Mouse (Mus musculus) lung, postnatal 0 days (tissue): Measurements from ENCODE around the gene Anks6. TPM values are rescaled to one million over a fixed set of nuclear protein-coding genes. Genes with fewer than 3 reads are reported as not detected.
A peak's percentile ranks its signal among the peaks of the same experiment; 100 is the strongest.
"Not testable (repeated sequence)": the region's sequence is repeated elsewhere in the genome, so short reads cannot be mapped to it uniquely, and the experiment has no call there.

Source experiments
- ATAC-seq: fragments of 200-750 bp; cut with Nextera tagmentation; 2 replicates; pipeline ENCODE4 v1.8.0; 2017; ENCODE audit warnings: moderate library complexity
- DNase-seq: peaks from one replicate; pipeline ENCODE4 v3.0.0-alpha.2; 2016; ENCODE audit warnings: low spot score
- H3K27ac ChIP-seq: fragments of 300-500 bp; sonication (generic); 2 replicates; pipeline ENCODE4 v1.5.1; 2014; ENCODE audit warnings: antibody characterized with exemption, mild to moderate bottlenecking, low read length, mixed read lengths
- H3K27me3 ChIP-seq: fragments of 300-500 bp; sonication (generic); replicated peaks from 2 replicates; pipeline ENCODE4 v1.6.1; 2014; ENCODE audit warnings: low read length, mixed read lengths; ENCODE audit not compliant: insufficient read depth
- H3K36me3 ChIP-seq: fragments of 300-500 bp; sonication (generic); 2 replicates; pipeline ENCODE4 v1.6.1; 2014; ENCODE audit warnings: low read length, mixed read lengths; ENCODE audit not compliant: insufficient read depth
- H3K4me1 ChIP-seq: fragments of 300-500 bp; sonication (generic); 2 replicates; pipeline ENCODE4 v1.6.1; 2014; ENCODE audit warnings: antibody characterized with exemption, low read depth, low read length, mixed read lengths; ENCODE audit not compliant: insufficient read depth
- H3K4me2 ChIP-seq: fragments of 300-500 bp; sonication (generic); replicated peaks from 2 replicates; pipeline ENCODE4 v1.6.1; 2014; ENCODE audit warnings: low read depth, mild to moderate bottlenecking, low read length, moderate library complexity, mixed read lengths
- H3K4me3 ChIP-seq: fragments of 300-500 bp; sonication (generic); 2 replicates; pipeline ENCODE4 v1.5.1; 2014; ENCODE audit warnings: low read depth, low read length
- H3K9ac ChIP-seq: fragments of 300-500 bp; sonication (generic); replicated peaks from 2 replicates; pipeline ENCODE4 v1.6.1; 2014; ENCODE audit warnings: low read depth, mild to moderate bottlenecking
- H3K9me3 ChIP-seq: fragments of 300-500 bp; sonication (generic); 2 replicates; pipeline ENCODE4 v1.6.1; 2016; ENCODE audit warnings: low read length, mixed read lengths
- CTCF ChIP-seq: IDR thresholded peaks from 2 replicates; pipeline ENCODE4 v1.5.1; 2016; ENCODE audit warnings: antibody characterized with exemption, mild to moderate bottlenecking
- EP300 ChIP-seq: IDR thresholded peaks from 2 replicates; pipeline ENCODE4 v1.6.1; 2016; ENCODE audit warnings: antibody characterized with exemption, mild to moderate bottlenecking, control low read depth
- WGBS: fragments of 180-500 bp; shearing (Covaris S2); extraction: QIAGEN DNeasy Blood & Tissue Kit; methylation state at CpG from one replicate; pipeline ENCODE4 v1.1.7; 2014; 5-methylcytosine and 5-hydroxymethylcytosine counted together
- polyA plus RNA-seq: library from polyadenylated mRNA; unstranded; fragments of >200 nt; fragmentation: Nextera tagmentation; extraction: Ambion mirVana; gene quantifications from 2 replicates; pipeline ENCODE4 v1.2.1, GENCODE M21; 2015

Gene Anks6
- polyA plus RNA-seq, 1 experiment from 2014 or later: 1.4 TPM

DNA sequence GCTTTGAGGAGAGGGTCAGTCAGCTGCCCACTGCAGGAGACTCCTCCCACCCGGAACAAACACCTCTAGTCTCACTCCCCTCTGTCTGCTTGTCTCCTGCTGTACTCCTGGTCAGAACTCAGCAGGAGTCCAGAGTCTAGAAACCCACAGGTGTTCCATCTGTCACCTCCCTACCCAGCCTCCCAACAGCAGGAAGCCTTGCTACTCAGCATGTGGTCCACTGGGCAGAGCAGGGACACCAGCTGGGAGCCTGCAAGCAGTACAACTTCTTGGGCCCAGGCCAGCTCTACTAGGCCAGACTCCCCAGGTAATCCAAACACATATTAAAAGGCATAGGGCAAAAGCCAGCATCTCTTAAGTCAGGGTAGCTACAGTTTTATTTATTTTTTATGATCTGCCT, 3.7 kb upstream of the Anks6 start:
- ATAC-seq (no peak), DNase-seq (no peak)
- H3K9me3 ChIP-seq: no peaks in the 10 kb centered on the region
- H3K4me3 ChIP-seq: no peak overlapping the region
- 13% methylated on average over 1 of the region's 1 CpGs for WGBS
- no peak overlapping the region for H3K4me2 ChIP-seq
- H3K4me1 ChIP-seq: no peaks in the 10 kb centered on the region; the same call in 1 of the 2 replicates
- H3K36me3 ChIP-seq: no peaks in the 10 kb centered on the region
- no peak overlapping the region for H3K27ac ChIP-seq
- H3K9ac ChIP-seq: no peak overlapping the region
- H3K27me3 ChIP-seq: 0 out of 2 replicates have a peak, but pooled peaks cover 3% of the 10 kb centered on the region
- no peak for TF ChIP-seq EP300
- TF ChIP-seq CTCF: no peak

DNA sequence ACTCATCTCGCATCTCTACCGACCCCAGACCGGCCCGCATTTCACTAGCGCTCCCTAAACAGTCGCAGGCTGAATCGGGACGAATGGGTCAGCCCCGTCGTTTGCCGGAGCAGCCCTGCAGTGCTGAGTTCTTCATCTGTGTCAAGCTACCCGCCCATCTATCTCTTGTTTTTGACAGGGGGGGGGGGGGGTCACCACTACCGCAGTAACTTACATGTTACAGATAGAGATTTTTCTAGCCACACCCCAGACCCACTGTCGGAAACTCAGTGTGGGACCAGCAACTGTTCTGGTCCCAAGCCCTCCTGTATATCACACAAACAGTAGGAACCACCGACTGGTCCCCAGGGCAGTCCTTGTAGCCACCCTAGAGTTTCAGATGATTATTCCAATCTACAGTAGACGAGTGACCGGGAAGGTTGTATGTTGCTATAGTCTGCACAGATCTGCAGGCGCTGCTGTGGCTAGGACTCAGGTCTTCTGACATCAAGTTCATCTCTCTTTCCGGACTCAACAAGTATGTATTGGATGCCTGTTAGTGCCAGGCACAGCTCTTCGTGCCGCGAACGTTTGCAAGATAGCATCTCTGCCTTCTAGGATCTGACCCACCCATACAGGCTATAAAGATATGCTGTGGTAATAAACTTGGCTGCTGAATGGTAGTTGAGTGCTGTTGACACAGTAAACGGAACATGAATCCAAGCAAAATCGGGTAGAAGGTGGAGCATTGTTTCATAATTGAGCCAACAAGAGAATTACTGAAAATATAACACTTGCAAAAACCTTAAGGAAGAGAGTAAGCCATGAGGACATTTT, 491 bp upstream of the Anks6 start:
- DNase-seq (peak; percentile 27), ATAC-seq (peak; percentile 5; the same call in 1 of the 2 replicates)
- H3K27me3 ChIP-seq: 0 out of 2 replicates have a peak, but pooled peaks cover 6% of the 10 kb centered on the region
- H3K9ac ChIP-seq: peak overlapping the region; percentile 39; the same call in 1 of the 2 replicates
- H3K4me2 ChIP-seq: peak overlapping the region; percentile 93
- no peak overlapping the region for H3K27ac ChIP-seq
- no peaks in the 10 kb centered on the region for H3K36me3 ChIP-seq
- TF ChIP-seq EP300: no peak
- TF ChIP-seq CTCF: no peak
- peak overlapping the region; percentile 61 for H3K4me3 ChIP-seq
- no peaks in the 10 kb centered on the region for H3K9me3 ChIP-seq
- WGBS: 25% methylated on average over 25 of the region's 25 CpGs
- no peaks in the 10 kb centered on the region; the same call in 1 of the 2 replicates for H3K4me1 ChIP-seq

DNA sequence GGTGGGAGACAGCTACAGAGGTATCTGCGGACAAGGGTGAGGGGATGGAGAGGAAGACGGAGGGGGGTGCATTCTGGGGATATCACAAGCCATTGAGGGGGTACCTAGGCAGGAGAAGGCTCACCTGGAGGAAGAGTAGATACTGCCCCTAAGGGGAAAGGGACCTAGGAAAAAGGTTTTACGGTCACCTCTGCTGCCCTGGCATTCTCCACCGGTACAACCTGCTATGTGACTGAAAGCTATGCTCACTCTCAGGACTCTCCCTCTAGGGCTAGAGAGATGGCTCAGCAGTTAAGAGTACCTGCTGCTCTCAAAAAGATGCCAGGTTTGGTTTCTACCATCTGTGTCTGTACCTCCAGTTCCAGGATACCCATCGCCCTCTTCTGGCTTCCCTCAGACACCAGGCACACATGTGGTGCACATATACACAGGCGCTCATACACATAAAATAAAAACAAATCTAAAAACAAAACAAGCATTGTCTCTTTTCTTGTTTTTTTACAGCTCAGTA, 1.6 kb downstream of the Anks6 start:
- no peaks in the 10 kb centered on the region for H3K36me3 ChIP-seq
- no peak for TF ChIP-seq CTCF
- H3K9ac ChIP-seq: no peak overlapping the region
- H3K27ac ChIP-seq: no peak overlapping the region
- no peaks in the 10 kb centered on the region for H3K9me3 ChIP-seq
- H3K4me3 ChIP-seq: no peak overlapping the region
- no peak overlapping the region for H3K4me2 ChIP-seq
- 98% methylated on average over 6 of the region's 6 CpGs for WGBS
- no peaks in the 10 kb centered on the region; the same call in 1 of the 2 replicates for H3K4me1 ChIP-seq
- DNase-seq (no peak), ATAC-seq (no peak)
- 0 out of 2 replicates have a peak, but pooled peaks cover 6% of the 10 kb centered on the region for H3K27me3 ChIP-seq

GRCm38 (mm10) chr4:47055170-47055569, 2.1 kb downstream of the Anks6 start:
- not testable (repeated sequence) for H3K9me3 ChIP-seq, H3K4me2 ChIP-seq, H3K4me3 ChIP-seq, H3K9ac ChIP-seq, ATAC-seq, H3K27me3 ChIP-seq, H3K4me1 ChIP-seq, H3K27ac ChIP-seq, H3K36me3 ChIP-seq, DNase-seq
- WGBS: 94% methylated on average over 9 of the region's 9 CpGs

- Histone ChIP-seq H3K4me1 (no peaks in the 10 kb centered on the region), H3K4me3 (no peak overlapping the region), H3K36me3 (no peaks in the 10 kb centered on the region), H3K9me3 (no peaks in the 10 kb centered on the region), H3K27me3 (0 out of 2 replicates have a peak, but pooled peaks cover 3% of the 10 kb centered on the region), H3K27ac (no peak overlapping the region), H3K4me2 (peak overlapping the region; percentile 9; the same call in 1 of the 2 replicates), H3K9ac (no peak overlapping the region)
- 30% methylated on average over 9 of the region's 9 CpGs for WGBS
- ATAC-seq (peak; percentile 45; the same call in 1 of the 2 replicates), DNase-seq (peak; percentile 42)
- TF ChIP-seq EP300 (no peak), CTCF (no peak)
These were observed 5.3 kb downstream of the Anks6 start for GRCm38 (mm10) chr4:47051905-47052304.

DNA sequence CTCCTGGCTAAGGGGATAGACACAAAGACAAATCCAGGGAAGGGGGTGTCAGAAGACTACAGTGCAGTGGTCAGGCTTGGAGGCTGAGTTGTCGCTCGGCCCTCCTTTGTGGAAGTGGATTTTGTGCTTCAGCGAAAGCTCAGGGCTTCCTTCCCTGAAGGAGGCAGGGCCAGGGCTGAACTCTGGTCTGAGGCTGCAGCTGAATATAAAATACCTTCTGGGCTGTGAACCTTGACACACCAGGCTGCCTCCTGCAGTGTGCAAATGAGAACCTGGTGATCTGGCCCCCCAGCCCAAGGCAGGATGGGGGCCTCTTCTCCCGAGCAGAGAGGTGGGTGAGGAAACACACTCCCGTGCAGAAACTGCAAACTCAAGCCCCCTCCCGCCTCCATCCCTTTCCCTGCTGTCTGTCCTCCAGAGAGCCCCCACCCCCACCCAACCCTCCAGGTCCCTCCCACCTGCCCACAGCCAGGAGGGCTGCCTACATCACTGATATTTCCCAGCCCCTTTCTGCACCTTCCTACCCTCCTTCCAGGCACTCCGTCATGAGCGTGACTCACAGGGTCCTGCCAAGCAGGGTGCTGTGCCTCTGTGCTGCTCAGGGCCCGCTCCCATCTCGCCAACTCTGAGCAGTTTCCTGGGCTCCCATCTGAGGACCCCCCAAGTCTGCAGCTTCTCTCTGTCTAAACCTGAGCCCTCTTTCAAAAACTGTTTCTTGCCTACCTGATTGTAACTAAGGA, 6.4 kb downstream of the Anks6 start:
- Histone ChIP-seq H3K4me2 (no peak overlapping the region; the same call in 1 of the 2 replicates), H3K27me3 (0 out of 2 replicates have a peak, but pooled peaks cover 3% of the 10 kb centered on the region), H3K27ac (no peak overlapping the region), H3K4me1 (no peaks in the 10 kb centered on the region), H3K4me3 (no peak overlapping the region), H3K9ac (no peak overlapping the region), H3K36me3 (no peaks in the 10 kb centered on the region), H3K9me3 (no peaks in the 10 kb centered on the region)
- 31% methylated on average over 10 of the region's 10 CpGs for WGBS
- DNase-seq (peak; percentile 13), ATAC-seq (no peak; the same call in 1 of the 2 replicates)
- TF ChIP-seq CTCF (no peak), EP300 (no peak)
